Mouse (Mus musculus) embryo, embryonic 11 days (tissue): Measurements from ENCODE around the gene Nek11.
A peak's percentile ranks its signal among the peaks of the same experiment; 100 is the strongest.

Experiments used
- DNase-seq: peaks from one replicate; pipeline ENCODE4 v3.0.0-alpha.2; 2015

Gene Nek11

GRCm38 (mm10) chr9:105395218-105395627, at the start of gene Nek11, which contains the start of gene Aste1:
Nek11 (minus strand) TSS chr9:105395524.
Aste1 (plus strand) TSS chr9:105395392.
- DNase-seq = peak; percentile 98

GRCm38 (mm10) chr9:105408549-105408948, 13.2 kb upstream of the Nek11 start:
- DNase-seq = no peak

- DNase-seq = no peak
These were observed 604 bp downstream of the Nek11 start for GRCm38 (mm10) chr9:105394720-105395119.

GRCm38 (mm10) chr9:105390616-105391015, 4.7 kb downstream of the Nek11 start:
- no peak for DNase-seq

GRCm38 (mm10) chr9:105389289-105389688, 6.0 kb downstream of the Nek11 start:
- DNase-seq = peak; percentile 65

GRCm38 (mm10) chr9:105387403-105387802, 7.9 kb downstream of the Nek11 start:
- DNase-seq = no peak

GRCm38 (mm10) chr9:105379533-105380145, 15.7 kb downstream of the Nek11 start:
- no peak for DNase-seq

GRCm38 (mm10) chr9:105377622-105378021, 17.7 kb downstream of the Nek11 start:
- DNase-seq = no peak

- DNase-seq = no peak
These were observed 18.3 kb downstream of the Nek11 start for GRCm38 (mm10) chr9:105376954-105377530.

- no peak for DNase-seq
These were observed 18.9 kb downstream of the Nek11 start for GRCm38 (mm10) chr9:105376411-105376810.

- DNase-seq = no peak
These were observed 21.0 kb downstream of the Nek11 start for GRCm38 (mm10) chr9:105374361-105374760.

GRCm38 (mm10) chr9:105368605-105369004, 26.7 kb downstream of the Nek11 start:
- no peak for DNase-seq

GRCm38 (mm10) chr9:105366199-105366598, 29.1 kb downstream of the Nek11 start:
- DNase-seq = no peak

- DNase-seq = no peak
These were observed 31.6 kb downstream of the Nek11 start for GRCm38 (mm10) chr9:105363520-105364231.

- DNase-seq = no peak
These were observed 33.1 kb downstream of the Nek11 start for GRCm38 (mm10) chr9:105362181-105362580.

GRCm38 (mm10) chr9:105349034-105349433, 46.3 kb downstream of the Nek11 start:
- no peak for DNase-seq

- DNase-seq = no peak
These were observed 46.9 kb downstream of the Nek11 start for GRCm38 (mm10) chr9:105348242-105349031.

GRCm38 (mm10) chr9:105342994-105343656, 52.2 kb downstream of the Nek11 start:
- DNase-seq = peak; percentile 57

- no peak for DNase-seq
These were observed 52.8 kb downstream of the Nek11 start for GRCm38 (mm10) chr9:105342565-105342964.

- no peak for DNase-seq
These were observed 62.8 kb downstream of the Nek11 start for GRCm38 (mm10) chr9:105332436-105333016.

GRCm38 (mm10) chr9:105321856-105322255, 73.5 kb downstream of the Nek11 start:
- DNase-seq = no peak

GRCm38 (mm10) chr9:105313250-105313649, 82.1 kb downstream of the Nek11 start:
- no peak for DNase-seq
